Mouse (Mus musculus) liver (tissue): ENCODE results near the gene Fgg.

Experiments
- DNase-seq: peaks from one replicate; pipeline ENCODE4 v3.0.0-alpha.2; 2020; ENCODE audit warnings: mixed read lengths

The Fgg gene

DNA sequence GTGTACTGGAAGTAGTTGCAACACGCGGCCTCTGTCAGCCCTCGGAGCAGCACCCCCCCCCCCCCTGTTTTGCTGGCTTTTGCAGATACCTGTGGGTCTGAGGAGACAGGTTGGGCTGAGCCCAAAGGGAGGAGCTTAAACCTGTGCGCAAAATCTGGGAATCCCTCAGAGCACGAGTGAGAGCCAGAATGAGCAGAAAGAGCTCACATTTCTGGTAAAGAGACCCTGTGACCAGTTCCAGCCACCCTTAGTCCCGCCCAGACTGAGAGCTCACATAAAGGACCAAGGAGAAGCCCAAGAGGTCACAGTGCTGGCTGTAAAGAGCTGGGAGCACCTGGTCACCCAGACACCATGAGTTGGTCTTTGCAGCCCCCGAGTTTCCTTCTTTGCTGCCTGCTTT lies at the start of gene Fgg:
Gene Fgg (plus strand): TSS at position 168 of the 400 bp plus-strand sequence.
- peak; percentile 63 for DNase-seq

DNA sequence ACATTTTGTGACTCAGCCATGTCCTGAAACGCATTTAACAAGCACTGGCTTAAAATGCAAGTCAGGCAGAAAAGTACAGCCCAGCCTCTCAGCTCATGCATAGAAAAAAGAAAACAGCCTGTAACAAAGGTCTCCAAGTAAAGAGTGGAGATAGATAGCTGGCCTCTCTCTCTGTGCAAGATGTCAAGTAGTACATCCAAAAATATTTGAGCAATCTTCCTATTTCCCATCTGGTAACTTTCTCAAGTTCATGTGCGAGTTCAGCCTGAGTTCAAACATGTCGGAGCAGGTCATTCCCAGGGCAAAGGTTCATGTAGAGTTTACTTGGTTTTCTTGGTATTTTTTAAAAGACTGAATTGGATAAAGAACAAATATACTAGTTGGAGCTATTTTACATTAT lies 36.5 kb upstream of the Fgg start:
- no peak for DNase-seq

DNA sequence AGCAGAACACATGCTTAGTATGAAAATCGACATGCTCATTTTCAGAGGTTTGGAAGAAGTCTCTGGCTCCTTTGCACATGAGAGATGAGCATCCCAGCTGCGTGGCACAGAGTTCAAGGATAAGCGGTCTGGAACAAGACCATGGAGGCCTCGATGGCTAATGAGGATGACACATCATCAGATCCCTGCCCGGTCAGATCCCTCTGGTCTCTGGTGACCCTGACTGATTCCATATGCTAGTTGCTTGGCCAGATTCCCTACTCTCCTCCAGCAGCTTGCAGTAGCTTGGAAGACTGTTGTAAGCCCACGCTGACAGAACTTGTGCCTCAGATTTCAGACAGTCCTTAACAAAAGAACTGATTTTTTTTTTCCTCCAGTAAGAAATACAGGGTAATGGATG lies 26.7 kb upstream of the Fgg start:
- no peak for DNase-seq

DNA sequence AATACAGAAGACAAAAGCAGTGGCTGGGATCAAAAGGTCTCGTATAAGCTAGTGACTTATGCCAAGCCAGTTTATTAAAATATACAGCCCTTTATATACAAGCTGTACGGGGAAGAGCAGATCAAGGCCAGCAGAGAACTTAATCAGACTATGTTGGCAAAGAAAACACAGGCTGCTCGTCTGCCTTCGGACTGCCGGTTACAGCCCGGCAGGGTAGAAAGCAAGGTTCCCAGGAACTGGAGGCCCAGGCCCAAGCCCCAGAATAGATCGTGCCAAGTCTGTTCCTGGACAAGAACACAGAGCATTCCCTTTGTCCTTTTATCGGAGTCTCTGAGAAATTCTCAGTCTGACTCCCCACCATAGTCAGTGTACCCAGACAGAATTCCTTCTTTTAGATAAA lies 25.7 kb upstream of the Fgg start:
- no peak for DNase-seq

DNA sequence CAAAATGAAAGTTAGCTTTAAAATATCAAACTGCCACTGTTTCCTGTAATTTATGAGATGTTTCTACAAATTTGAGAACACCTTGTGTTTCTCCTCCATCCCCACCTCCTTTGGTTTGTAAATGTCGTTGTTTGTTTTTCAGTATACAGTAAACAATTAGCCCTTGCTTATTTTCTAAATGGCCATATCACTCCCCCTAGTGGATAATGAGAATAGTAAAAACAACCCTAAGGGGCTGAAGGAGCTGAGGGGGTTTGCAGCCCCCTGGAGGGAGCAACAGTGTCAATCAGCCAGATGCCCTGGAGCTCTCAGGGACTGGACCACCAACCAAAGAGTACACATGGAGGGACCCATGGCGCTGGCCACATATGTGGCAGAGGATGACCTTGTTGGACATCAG lies 22.7 kb upstream of the Fgg start:
- no peak for DNase-seq

DNA sequence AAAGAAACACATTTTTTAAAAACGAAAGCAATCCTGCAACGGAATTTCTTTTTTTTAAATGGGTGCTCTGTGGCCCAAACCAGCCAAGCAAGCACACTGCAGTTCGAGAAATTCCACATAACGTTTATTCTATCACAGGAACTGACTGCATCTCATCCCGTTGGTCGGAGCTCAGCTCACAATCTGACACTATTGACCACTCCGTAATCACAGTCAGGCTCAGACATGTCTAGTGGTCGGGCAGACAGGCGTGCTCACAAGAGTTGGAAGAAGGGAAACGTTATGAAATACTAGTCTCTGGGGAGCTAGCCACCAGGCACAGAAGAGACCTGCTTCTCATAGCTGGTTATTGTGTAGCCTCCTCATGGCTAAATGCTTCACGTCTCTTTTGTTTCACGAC lies 15.6 kb upstream of the Fgg start:
- no peak for DNase-seq

DNA sequence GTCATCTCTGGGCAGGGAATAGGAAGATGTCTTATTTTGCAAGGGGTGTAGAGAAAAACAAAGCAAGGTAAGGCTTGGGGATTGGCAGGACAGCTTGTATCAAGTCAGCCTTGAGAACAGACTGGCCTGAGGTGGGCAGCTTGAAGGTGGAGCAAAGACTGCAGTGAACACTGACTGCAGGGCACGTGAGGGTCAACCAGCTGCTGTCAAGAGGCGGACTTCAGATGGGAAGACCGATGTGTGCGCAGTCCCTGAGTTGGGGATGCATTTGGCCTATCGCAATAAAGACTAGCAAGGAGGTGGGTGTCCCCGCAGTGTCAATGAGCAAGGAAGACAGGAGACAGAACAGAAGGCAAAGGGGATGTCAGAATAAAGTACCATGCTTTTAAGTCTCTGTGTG lies 14.6 kb upstream of the Fgg start:
- no peak for DNase-seq

DNA sequence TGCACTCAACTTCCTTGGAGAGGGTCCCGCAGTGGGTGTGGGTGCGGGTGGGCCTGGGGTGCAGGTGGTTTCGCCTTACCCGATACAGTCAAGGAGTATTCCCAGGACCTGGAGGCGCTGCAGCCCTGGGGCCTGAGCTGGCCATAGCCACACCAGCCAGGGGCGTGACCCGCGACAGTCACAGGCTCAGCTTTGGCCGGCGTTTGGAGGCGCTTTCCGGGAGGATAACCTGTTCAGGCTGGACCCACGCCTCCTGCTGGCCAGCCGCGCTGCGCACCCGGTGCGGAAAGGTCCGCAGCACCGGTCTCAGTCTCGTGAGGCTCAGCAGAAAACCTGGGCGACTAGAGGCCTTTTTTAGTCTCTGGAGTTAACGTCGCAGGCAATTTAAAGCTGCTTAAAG lies 12.2 kb upstream of the Fgg start:
- peak; percentile 65 for DNase-seq

DNA sequence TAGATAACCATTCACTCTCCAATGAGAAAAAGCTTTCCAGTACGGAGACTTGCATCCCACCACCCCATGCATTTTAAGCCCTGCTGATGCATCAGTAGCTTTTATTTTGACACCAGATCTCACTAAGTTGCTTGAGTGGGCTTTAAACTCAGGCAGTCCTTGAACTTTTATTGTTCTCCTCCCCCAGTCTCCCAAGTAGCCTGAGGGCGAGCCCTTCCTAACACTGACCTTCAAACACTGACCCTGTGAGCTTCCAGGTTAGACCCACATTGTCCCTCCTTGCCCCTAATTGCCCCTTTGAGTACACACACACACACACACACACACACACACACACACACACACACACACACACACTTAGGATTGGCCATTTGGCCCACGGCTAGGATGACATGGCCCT lies 10.9 kb upstream of the Fgg start:
- no peak for DNase-seq

DNA sequence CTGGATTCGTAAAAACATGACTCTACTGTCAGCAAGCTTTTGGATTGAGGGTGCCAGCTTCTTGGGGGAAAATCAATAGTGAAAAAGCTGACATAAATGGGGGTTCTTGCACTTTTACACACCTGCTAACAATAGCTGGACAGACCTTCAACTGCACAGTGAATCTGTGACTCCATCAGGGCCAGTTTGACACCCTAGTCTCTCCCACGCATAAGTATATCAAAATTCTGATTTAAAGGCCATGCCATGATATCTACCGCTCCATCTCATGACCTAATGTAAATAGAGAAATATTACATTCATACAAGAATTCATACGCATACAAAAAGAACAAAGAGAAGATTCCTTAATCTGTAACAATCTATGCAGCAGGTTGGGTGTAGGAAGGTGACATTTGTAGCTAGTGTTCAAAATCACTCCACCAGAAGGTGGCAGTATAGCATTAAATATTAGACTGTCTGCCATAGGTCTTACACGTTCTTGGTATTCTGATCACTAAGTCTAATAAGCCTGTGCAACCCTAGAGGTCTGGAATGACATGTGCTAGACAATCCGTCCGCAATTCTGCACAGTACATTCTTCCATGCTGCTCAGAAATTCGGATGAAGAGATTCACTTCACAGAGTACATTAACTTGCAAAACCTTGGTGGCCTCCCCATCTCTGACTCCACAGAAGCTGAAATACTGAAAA lies 8.6 kb upstream of the Fgg start:
- no peak for DNase-seq

DNA sequence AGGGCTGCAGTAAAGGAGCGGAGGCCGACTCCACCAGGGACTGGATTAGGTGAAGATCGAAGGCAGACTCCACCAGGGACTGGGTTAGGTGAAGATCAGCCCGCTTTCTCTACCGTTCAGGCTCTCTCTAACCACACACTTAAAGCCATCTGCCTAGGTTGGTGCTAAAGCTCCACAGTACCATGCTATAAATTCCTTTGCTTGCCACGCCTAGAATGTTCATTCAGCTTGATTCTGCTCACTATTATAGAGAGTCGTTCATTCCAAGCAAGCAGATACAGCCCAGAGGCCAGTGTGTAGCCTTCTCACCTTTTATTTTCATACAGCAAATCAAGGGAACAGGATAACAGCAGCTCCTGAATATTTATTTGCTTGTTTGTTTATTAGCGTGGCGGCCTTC lies 7.5 kb upstream of the Fgg start:
- no peak for DNase-seq

DNA sequence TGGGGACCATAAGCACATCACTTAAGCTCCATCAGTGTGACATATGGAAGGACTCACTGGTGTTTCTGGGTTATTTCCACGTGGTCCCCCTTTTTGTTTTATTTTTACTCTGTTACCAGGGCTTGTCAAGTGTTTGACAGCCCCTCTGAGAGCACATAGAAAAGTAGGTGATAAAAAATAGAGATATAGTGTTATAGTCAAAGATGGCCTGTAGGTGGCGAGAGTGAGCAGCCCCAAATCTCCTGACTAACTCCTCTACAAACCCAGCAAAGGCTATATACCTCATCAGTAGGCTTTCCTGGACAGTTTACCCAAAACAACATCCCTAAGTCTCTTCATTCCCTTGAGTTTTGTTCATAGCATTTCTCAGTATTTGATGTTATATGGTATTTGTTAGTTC lies 5.3 kb upstream of the Fgg start:
- peak; percentile 35 for DNase-seq

DNA sequence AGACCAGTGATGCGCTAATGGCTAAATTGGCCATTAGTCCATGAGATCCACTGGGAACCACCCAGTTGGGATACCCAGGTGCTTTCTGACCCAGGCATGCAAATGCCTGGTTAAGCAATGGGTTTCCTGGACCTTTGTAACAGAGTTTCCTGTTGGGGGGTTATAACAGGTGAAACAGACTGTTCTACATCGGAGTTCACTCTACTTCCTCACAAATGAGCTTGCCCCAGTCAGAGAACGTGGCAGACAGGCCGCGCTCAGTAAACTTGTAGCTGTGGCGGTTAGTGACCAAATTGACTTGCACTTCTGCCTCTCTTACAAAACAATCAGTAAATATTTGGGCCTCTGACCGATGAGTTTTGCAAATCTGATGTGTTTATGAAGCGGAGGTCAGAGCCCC lies 4.5 kb upstream of the Fgg start:
- peak; percentile 16 for DNase-seq

DNA sequence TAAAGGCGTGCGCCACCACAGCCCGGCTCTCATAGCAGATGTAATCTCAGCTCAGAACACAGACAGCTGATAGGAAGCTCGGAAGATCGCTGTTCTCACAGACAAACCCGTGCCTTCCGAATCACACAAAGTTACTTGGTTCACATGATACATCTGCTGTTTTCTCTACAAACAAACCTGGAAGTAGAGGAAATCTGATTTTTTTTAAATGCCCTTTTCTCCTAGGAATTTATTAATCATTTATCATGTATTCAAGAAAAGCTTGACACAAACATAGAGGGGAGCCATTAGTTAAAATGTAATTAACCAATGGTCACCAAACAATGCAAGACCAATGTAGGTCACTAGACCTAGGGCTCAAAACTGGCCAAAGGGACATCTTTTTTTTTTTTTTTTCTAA lies 2.7 kb upstream of the Fgg start:
- DNase-seq: no peak

DNA sequence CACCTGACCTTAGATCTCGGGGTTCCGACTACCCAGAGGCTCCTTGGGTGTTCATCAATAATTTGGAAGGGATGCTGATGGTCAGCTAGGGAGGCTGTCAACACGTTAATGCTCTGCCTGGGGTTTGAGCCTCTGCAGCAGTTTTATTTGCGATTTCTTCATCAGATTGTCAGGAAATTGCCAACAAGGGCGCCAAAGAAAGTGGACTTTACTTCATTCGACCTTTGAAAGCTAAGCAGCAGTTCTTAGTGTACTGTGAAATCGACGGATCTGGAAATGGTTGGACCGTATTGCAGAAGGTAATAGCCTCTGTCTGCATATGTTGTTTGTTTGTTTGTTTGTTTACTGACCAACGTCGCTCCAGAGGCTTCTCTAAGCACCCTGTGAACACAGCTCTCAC lies 2.8 kb downstream of the Fgg start:
- no peak for DNase-seq

DNA sequence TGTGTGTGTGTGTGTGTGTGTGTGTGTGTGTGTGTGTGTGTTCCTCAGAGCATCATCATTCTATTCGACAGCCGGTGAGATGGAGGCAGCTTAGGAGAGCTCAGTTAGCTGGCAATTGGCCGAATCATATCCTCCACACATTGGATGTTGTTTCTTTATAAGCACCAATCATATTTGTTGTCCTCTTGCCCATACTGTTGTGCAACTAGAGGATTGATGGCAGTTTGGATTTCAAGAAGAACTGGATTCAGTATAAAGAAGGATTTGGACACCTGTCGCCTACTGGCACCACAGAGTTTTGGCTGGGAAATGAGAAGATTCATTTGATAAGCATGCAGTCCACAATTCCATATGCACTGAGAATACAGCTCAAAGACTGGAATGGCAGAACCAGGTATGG lies 3.6 kb downstream of the Fgg start:
- DNase-seq: no peak

DNA sequence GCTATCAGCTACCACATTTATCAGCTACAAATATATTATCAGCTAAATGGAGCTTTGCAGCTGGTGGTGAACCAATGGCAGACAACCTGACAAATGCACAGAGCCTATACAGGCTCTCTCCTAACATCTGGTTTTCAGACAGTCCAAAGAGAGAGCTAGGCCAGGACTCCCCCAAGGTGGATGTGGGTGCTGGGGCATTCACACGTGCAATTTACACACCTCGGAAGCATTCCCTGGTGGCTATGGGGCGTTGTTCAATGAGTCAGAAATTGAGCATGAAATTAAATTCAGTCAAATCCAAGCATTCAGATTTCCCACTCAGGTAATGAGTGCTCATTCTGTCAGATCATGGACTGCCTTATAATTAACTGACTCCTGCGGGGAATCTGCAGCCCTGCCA lies 4.0 kb downstream of the Fgg start:
- no peak for DNase-seq

DNA sequence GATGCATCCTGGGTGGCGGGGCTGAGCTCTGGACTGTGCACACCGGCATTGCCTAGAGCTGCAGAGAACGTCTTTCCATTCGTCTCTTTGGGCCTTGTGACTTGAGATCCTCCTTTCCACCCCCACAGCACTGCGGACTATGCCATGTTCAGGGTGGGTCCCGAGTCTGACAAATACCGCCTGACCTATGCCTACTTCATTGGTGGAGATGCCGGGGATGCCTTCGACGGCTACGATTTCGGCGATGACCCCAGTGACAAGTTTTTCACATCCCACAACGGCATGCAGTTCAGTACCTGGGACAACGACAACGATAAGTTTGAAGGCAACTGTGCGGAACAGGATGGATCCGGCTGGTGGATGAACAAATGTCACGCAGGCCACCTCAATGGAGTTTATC lies 5.1 kb downstream of the Fgg start:
- no peak for DNase-seq

DNA sequence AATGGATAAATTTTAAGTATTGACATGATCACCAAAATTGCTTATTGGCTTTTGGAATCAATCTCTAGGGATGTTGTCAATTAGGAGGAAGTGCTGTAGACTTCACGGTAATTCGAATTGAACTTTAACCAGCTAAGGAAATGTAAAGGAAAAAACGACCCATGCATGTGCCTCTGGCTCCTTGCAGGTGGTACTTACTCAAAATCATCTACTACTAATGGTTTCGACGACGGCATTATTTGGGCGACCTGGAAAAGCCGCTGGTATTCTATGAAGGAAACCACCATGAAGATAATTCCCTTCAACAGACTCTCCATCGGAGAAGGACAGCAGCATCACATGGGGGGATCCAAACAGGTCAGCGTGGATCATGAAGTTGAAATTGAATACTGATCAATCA lies 6.4 kb downstream of the Fgg start:
- DNase-seq: no peak

DNA sequence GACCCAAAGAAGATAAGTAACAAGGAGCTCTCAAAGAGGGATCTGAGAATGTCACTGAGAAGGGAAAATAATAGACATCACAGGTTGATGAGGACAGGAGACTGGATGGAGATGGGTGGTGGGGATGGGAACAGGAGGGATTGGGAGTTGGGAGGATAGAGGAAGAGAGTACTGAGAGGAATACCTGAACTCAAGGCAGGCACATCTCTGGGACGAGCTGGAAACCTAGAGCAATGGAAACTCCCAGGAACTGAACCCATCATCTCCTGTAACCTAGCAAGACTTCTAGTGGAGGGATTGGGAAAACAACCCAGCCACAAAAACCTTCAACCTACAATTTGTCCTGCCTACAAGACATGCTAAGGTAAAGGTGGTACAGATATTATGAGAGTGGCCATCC lies 8.7 kb downstream of the Fgg start:
- DNase-seq: no peak

DNA sequence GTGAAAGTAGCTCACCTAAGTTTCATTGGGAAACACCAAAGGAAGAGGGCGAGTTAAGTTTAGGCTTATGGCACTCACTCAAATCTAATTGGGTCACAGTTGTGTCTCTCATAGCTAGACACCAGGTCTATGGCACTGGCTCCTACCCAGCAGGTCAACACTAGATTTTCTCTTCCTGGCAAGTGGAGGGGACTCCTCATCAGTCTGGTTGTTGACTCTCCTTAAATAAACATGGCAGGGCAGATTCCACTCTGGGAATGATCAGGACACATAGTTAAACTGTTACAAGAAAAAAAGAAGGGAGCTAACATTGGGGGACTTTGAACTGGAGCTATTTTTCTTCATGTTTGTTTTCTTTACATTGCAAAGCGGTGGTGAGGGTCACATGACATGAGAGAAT lies 12.9 kb downstream of the Fgg start:
- DNase-seq: no peak

DNA sequence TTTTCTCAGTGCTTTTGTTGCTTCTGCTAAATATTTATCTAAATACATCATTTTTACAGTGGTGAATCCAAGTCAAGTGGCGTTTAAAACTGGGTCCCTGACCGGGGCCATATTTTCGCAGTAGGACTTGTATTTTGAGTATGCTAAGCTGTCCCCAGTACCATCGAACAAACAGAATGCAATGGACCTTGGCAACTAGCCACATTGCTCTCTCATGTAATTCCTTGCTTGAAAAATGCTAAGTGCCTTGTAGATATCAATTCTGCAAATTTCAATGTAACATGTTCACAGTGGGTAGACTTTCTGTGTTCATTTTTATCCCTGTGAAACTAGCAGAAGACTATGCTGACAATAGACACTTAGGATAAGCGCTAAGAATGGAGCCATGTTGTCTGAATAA lies 13.7 kb downstream of the Fgg start:
- DNase-seq: no peak

DNA sequence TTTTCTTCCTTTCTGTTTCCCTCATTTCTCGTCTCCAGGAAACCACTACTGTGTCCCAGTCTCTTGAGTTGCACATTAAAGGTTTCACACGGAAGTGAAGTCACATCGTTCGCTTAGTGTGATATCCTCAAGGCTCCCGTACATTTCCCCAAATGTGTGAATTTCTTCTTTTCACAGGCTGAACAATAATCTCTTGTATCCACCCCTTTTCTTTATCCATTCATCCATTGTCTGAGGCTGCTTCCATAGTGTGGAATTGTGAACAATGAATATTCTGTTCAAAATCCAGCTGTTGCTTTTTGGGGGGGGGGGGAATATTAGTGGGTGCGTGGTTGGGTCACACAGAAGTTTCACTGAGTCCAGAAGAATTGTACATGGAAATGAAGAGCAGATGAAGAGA lies 17.5 kb downstream of the Fgg start:
- DNase-seq: no peak

DNA sequence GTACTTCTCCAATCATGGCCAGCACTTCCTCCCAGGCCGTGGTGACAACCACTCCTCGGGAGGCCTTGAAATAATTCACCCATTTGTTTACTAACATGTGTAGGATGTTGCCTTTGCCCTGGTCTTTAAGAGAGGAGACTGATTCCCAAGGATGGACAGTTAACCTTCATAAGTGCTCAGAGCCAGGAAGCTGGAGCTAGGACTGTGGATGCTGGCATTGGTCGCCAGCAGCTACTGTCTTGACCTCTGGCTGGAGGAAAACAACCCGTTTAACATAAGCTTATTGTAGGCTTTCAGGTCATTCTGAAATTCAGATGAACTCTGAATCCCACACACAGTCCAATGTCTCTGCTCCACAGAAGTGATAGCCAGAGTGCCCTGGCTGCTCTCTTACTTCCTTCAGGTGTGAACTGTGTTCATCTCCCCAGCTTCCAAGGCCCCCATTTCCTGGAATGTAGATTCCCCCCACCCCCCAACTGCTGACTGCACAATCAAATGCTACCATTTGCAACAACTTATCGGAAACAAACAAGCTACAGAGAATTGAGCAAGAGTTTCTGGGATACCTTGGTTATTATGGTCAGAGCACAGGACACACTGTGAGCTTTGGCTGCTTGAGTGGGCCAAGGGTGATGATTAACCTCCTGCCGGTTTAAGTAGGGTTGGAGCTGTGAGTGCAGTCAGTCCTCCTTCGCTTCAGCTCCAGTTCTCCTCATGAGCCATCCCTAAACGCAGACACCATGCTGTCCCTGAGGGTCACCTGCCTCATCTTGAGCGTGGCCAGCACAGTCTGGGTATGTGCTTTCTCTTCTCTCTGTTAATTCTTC lies 18.2 kb downstream of the Fgg start, which contains the start of gene Fga:
Gene Fga (plus strand): TSS at position 602 of the 827 bp plus-strand sequence.
- peak; percentile 28 for DNase-seq
